Mouse (Mus musculus): ENCODE measurements around the gene Naa35. TPM values are rescaled to one million over a fixed set of nuclear protein-coding genes. Genes with fewer than 3 reads are reported as not detected.

Gene Naa35
- polyA plus RNA-seq, 1 experiment, result 32.7 TPM

DNA sequence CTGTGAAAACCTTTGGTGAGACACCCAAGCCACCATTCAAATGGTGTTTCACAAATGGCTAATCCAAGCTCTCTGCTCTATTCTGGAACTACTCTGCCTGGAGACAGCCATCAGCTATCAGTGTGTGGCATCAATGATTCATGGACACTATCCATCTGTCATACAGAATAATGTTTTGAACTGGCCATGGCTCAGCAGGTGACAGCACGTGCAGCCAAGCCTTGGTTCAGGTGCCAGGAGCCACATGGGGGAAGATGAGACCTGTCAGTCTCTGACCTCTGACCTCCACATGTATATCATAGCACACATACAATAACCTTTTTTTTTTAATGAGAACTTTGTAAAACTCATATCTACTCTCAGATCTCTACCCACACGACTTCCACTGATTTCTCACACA, 32.3 kb upstream of the Naa35 start:
- Histone ChIP-seq H3K4me1 (ENCODE audit: control insufficient read depth, insufficient read depth, low read length) (peaks cover 9% of the 10 kb centered on the region), H3K4me3 (replicated peaks; ENCODE audit: extremely low read depth, low read depth, low read length) (no peak overlapping the region)
- DNase-seq, result no peak
- TF ChIP-seq CTCF (IDR thresholded peaks at IDR 0.05; ENCODE audit: insufficient read depth, low read length) (no peak), POLR2A (IDR thresholded peaks at IDR 0.05; ENCODE audit: borderline replicate concordance, extremely low read depth, low read depth, low read length) (no peak)
- 60% methylated on average over 2 of the region's 2 CpGs for WGBS

DNA sequence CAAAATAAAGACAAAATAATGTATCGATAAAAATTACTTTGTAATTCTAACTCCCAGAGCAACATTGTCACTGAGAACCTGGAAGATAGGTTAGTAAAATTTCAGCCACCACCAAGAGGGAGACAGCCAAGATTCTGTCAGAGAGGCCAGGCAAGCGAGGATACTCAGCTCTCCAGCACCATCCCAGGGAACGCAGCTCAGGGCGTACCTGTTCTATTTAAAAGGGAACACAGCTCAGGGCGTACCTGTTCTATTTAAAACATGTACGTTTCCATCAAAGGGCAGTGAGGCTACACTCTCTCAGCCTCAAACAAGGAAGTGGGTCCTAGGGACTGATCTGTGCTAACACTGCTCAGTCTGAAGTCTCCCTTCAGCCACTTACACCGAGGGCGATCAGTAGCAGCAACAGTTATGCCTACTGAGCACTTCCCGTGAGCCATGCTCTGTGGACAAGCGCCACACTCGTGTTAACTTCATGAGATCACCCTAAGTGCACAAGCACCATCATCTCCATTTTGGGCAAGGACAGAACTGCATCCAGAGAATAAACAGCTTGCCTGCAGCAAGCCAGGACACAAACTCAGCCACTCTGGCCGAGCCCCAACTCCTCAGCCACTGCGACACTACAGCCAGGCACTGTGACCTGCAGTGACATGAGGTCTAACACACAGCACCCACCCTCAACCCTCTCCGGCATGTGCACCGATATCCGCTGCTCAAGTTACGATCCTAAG, 30.1 kb upstream of the Naa35 start:
- 59% methylated on average over 17 of the region's 17 CpGs for WGBS
- peaks cover 5% of the 10 kb centered on the region for H3K4me1 ChIP-seq (ENCODE audit: control insufficient read depth, insufficient read depth, low read length)

DNA sequence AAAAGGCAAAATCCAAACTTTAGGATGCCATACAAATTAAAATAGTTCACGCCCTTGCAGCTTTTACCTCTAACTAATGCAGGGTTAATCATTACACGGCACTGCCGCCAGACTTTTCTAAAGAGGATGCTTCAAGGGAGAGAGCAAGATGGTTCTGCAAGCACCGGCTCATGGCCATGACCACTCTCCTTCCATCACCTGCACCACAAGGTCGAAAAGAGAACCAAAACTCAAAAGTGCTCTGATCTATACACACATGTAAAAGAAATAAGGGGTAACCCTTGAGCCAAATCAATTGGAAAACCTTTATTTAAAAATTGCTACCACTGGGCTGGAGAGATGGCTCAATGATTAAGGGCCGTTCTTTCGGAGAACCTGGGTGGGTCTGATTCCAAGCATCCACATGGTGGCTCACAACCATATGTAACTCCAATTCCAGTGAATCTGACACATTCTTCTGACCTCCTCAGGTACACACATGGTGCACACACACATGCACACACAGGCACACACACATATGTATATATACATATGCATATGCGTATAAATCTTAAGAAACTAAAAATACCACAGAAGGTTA, 29.4 kb upstream of the Naa35 start:
- WGBS, result 69% methylated on average over 8 of the region's 8 CpGs
- Histone ChIP-seq H3K4me3 (replicated peaks; ENCODE audit: extremely low read depth, low read depth, low read length) (no peak overlapping the region), H3K4me1 (ENCODE audit: control insufficient read depth, insufficient read depth, low read length) (peaks cover 5% of the 10 kb centered on the region)
- DNase-seq, result no peak
- TF ChIP-seq CTCF (IDR thresholded peaks at IDR 0.05; ENCODE audit: insufficient read depth, low read length), result no peak
- TF ChIP-seq POLR2A (IDR thresholded peaks at IDR 0.05; ENCODE audit: borderline replicate concordance, extremely low read depth, low read depth, low read length), result no peak

More for the DNA sequence above, 30.1 kb upstream of the Naa35 start:
- DNase-seq, result no peak
- TF ChIP-seq CTCF (IDR thresholded peaks at IDR 0.05; ENCODE audit: insufficient read depth, low read length) (no peak), POLR2A (IDR thresholded peaks at IDR 0.05; ENCODE audit: borderline replicate concordance, extremely low read depth, low read depth, low read length) (no peak)
- no peak overlapping the region for H3K4me3 ChIP-seq (replicated peaks; ENCODE audit: extremely low read depth, low read depth, low read length)

DNA sequence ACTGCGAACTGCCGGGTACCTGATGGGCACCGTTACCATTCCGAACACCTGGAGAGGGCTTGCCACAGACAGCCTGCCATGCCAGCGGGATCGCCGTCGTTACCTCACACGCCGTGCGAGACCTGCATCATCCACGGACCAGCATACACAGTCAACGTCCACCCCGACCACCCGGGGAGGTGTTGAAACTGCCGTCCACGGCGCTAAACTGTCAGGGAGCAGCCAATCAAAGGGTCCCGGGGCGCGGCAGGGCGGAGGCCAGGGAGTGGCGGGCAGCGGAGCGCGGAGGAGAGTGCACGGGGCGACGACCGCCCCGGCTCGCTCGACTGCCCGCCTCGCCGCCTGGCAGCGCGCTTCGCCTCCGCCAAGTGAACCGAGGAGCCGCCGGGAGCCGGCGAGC, 28.4 kb upstream of the Naa35 start:
- DNase-seq, result peak; percentile 52
- Histone ChIP-seq H3K4me3 (replicated peaks; ENCODE audit: extremely low read depth, low read depth, low read length) (peak overlapping the region; percentile 85), H3K4me1 (ENCODE audit: control insufficient read depth, insufficient read depth, low read length) (peaks cover 5% of the 10 kb centered on the region)
- WGBS, result under 1% methylated on average over 32 of the region's 45 CpGs
- no peak for TF ChIP-seq CTCF (IDR thresholded peaks at IDR 0.05; ENCODE audit: insufficient read depth, low read length)

DNA sequence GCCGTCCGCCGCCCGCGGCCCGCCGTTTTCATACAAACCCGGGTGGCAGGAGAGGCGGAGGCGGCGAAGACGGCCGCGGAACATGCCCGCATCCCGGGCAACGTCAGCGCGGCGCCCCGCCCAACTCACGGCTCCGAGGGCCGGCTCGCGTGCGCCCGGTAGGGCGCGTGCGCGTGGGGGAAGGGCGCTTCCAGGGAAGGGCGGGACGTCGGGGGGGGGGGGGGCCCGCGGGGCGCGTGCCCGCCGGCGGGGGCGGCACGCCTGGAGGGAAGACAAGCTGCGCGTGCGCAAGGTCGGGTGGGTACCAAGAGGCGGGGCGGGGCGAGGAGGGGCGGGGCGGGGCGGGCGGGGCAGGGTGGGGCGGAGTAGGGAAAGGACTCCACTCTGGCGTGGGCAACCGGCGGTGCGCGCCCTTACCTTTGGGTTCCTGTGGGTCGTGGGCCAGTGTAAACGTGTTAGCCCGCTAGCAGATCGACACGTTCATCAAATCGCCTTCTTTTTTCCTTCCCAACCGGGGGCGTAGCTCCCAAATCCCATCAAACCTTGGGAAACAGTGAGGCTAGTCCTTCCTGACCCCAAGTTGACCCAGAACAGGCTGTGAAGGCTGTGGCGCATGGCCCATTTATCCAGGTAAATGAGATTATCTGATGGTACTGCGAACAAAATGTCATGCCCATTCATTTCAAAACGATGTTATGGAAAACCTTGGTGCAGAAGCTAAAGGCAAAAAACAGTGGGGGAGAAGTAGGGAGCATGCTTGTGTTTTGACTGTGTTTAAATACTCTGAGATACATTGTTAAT, 27.7 kb upstream of the Naa35 start:
- DNase-seq, result peak; percentile 83
- 1% methylated on average over 68 of the region's 73 CpGs for WGBS
- peak overlapping the region; percentile 85 for H3K4me3 ChIP-seq (replicated peaks; ENCODE audit: extremely low read depth, low read depth, low read length)

DNA sequence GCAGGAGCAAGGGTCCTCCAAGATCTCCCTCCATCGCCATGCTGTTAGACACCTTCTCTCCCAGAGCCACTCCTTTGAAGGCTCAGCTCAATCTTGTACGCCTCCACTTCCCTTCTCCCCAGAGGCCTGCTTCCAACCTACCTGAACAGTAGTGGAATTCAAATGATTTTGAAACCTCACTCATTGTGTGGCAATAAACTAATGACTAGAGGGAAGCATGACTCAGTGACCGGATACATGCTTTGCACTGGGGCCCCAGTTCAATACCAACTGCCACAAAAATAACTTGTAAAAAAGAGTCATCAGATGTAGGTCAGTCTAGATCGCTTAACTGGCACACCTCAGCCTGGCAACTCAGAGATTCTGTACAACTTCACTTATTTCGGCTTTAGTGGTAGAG, 26.3 kb upstream of the Naa35 start:
- Histone ChIP-seq H3K4me1 (ENCODE audit: control insufficient read depth, insufficient read depth, low read length) (peaks cover 5% of the 10 kb centered on the region), H3K4me3 (replicated peaks; ENCODE audit: extremely low read depth, low read depth, low read length) (no peak overlapping the region)
- 90% methylated on average over 5 of the region's 5 CpGs for WGBS
- no peak for DNase-seq
- TF ChIP-seq CTCF (IDR thresholded peaks at IDR 0.05; ENCODE audit: insufficient read depth, low read length), result no peak
- TF ChIP-seq POLR2A (IDR thresholded peaks at IDR 0.05; ENCODE audit: borderline replicate concordance, extremely low read depth, low read depth, low read length), result no peak

More for the DNA sequence above, 27.7 kb upstream of the Naa35 start:
- TF ChIP-seq POLR2A (IDR thresholded peaks at IDR 0.05; ENCODE audit: borderline replicate concordance, extremely low read depth, low read depth, low read length), result peak; percentile 55; the same call in 1 of the 2 replicates
- TF ChIP-seq CTCF (IDR thresholded peaks at IDR 0.05; ENCODE audit: insufficient read depth, low read length), result no peak
- peaks cover 5% of the 10 kb centered on the region for H3K4me1 ChIP-seq (ENCODE audit: control insufficient read depth, insufficient read depth, low read length)

DNA sequence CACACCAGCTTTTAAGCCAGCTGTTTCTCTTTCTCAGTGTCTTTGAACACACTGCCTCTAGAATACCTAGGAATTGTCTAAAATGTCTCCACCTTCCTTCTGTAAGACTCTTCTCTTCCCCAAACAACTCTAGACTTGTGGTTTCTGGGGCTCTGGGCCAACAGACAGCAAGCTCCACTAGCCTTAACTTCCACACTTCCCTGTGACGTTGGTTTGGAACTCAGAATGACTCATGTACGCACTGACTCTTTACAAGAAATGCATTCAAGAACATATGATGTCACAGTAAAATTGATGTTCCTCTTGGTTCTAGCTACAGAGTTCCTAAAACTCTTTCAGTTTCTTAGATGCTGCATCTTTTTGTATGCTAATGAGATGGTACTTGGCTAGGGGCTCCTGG, 22.6 kb upstream of the Naa35 start:
- WGBS, result 73% methylated on average over 2 of the region's 2 CpGs
- TF ChIP-seq POLR2A (IDR thresholded peaks at IDR 0.05; ENCODE audit: borderline replicate concordance, extremely low read depth, low read depth, low read length) (no peak), CTCF (IDR thresholded peaks at IDR 0.05; ENCODE audit: insufficient read depth, low read length) (no peak)
- Histone ChIP-seq H3K4me1 (ENCODE audit: control insufficient read depth, insufficient read depth, low read length) (no peaks in the 10 kb centered on the region), H3K4me3 (replicated peaks; ENCODE audit: extremely low read depth, low read depth, low read length) (no peak overlapping the region)
- no peak for DNase-seq

DNA sequence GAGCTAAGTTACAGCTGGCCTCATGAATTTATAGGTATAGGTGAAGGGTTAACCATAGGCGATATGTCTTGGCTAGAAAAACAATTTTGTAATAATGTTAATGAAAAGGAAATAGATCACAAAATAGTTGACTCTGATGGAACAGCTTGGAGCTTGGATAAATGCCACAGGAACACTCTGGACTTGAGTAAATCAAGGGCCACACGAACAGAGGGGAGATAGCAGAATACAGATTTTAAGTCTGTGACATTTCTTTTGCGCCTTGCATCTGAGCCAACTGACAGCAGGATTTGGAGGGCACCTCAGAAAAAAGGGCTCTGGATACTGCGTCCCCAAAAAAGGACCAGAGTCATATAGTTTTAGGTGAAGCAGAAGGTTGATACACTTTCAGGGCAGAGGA, 20.6 kb upstream of the Naa35 start:
- TF ChIP-seq CTCF (IDR thresholded peaks at IDR 0.05; ENCODE audit: insufficient read depth, low read length) (no peak), POLR2A (IDR thresholded peaks at IDR 0.05; ENCODE audit: borderline replicate concordance, extremely low read depth, low read depth, low read length) (no peak)
- WGBS, result 71% methylated on average over 4 of the region's 4 CpGs
- DNase-seq, result no peak
- H3K4me1 ChIP-seq (ENCODE audit: control insufficient read depth, insufficient read depth, low read length), result no peaks in the 10 kb centered on the region
- no peak overlapping the region for H3K4me3 ChIP-seq (replicated peaks; ENCODE audit: extremely low read depth, low read depth, low read length)

DNA sequence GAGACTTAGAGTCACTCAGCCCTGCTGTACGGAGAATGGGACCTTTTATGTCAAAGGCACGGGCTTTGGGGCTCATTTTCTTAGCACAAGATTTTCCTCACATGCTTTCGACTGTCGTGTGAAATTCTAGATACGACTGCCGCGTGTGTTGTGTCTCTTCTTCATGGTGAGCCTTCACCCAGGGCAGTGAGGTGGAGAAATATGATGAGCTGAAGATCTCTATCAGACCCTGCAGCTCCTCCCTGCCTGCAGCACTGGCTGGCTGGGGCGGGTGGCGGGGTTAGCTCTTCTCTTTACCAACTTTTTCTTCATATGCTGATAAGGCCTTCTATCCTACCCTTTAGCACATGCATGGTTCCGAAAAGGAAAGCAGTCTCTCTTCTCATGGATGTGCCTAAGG, 20.1 kb upstream of the Naa35 start:
- WGBS, result 75% methylated on average over 10 of the region's 10 CpGs
- TF ChIP-seq CTCF (IDR thresholded peaks at IDR 0.05; ENCODE audit: insufficient read depth, low read length) (no peak), POLR2A (IDR thresholded peaks at IDR 0.05; ENCODE audit: borderline replicate concordance, extremely low read depth, low read depth, low read length) (no peak)
- Histone ChIP-seq H3K4me3 (replicated peaks; ENCODE audit: extremely low read depth, low read depth, low read length) (no peak overlapping the region), H3K4me1 (ENCODE audit: control insufficient read depth, insufficient read depth, low read length) (no peaks in the 10 kb centered on the region)
- DNase-seq, result no peak

Data from lung, adult 2 months (tissue).